Mouse (Mus musculus): Measurements from ENCODE around the gene Grasp.

Grasp gene

DNA sequence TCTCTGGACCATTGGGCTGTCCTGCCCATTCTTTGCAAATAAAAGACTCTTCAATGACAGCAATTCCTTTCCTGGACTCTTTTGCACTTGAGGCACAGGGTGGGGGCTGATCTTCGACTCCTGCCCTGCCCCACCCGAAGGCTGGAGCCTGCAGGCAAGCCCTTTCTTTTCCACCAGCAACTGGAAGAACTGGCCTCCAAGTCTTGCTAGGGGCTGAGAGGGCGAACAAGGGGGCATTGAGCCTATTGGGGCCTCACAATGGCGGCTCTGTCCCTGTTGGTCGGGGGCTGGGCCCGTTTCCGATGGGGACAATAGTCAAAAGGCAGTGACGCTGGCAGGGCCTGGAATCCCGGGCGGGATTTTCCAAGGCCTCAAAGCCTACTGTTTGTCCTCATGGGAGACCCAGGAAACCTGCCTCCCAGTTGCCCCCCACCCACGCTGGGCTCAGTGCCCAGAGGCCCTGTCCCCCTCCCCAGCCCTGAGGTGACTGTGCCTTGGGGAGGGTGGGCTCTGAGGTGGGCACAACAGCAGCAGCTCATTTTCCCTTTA lies 53.4 kb downstream of the Grasp start:
- no peak for DNase-seq (ENCODE audit: low spot score)

DNA sequence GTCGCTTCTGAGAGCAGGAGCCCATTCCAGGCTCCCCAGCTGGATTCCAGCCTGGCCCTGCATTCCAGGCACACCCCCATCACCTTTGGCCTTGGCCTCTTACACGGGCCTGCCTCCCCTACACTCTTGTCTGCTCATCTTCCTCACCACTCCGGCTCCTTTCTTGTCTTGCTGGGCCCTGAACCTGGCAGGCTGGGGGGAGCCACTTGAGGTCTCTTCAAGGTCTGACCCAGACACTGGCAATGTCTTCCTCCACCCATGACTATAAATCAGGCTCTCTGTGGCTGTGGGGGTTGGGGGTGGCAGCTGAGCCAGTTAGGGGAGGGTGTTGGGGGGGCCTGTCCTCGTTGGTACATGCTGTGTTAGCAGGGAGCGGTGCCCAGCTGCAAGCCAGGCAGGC lies 54.6 kb downstream of the Grasp start:
- DNase-seq (ENCODE audit: low spot score) = no peak

GRCm38 (mm10) chr15:101279430-101279999 lies 55.5 kb downstream of the Grasp start:
- no peak for DNase-seq (ENCODE audit: low spot score)

All from adipocyte (in vitro differentiated cells).